Mouse (Mus musculus) left cerebral cortex, postnatal 25 days (tissue): ENCODE results near the gene Pla2g6. TPM values are rescaled to one million over a fixed set of nuclear protein-coding genes. Genes with fewer than 3 reads are reported as not detected.

ENCODE experiments used
- DNase-seq, 2 experiments: peaks; one replicate each; pipeline ENCODE4 v3.0.0; 2022; ENCODE audit warnings: low spot score in 2 of 2, mixed read lengths in 1 of 2
- intact Hi-C: fragments of 180-260 bp; cut with DNase I; formaldehyde crosslinking; loops from one replicate; pipeline ENCODE4 v1.15.1; 2025
- microRNA-seq, 2 experiments: library from miRNA; unstranded; fragments of <30 nt; microRNA quantifications; one replicate each; pipeline ENCODE4 v1.2.0; 2022
- total RNA-seq, 2 experiments: library from RNA; stranded (reverse); gene quantifications; 2 replicates each; pipeline ENCODE4 v1.2.3; 2021

Pla2g6 gene
- total RNA-seq, 2 experiments from 2014 or later: 20.6 to 22.4 TPM

- DNase-seq: peak in 1 of 2 experiments; percentile 53
- intact Hi-C loops: no loop called here
These were observed 76.3 kb downstream of the Pla2g6 start for GRCm38 (mm10) chr15:79251781-79252491.

- peak in 1 of 2 experiments; percentile 36 for DNase-seq
These were observed 77.0 kb downstream of the Pla2g6 start for GRCm38 (mm10) chr15:79251168-79251567.

DNA sequence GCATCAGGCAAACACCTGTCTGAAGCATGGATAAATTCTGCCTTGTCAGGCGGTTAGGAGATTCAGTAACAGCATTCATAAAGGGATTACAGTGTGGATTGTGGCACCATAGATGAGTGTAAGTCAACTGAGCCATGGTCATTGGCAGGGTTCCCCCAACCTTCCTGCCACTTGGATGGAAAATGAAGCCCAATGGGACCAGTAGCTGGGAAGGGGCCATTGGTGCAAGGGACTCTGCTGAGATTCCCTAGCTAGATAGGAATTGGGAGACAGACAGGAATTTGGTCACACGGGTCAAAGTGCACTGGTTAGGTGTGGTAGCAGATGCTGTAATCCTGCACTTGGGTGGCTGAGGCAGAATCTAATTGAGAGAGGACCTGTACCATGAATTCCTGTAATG, 78.0 kb downstream of the Pla2g6 start:
- no peak for DNase-seq
- intact Hi-C loops: no loop called here

More at GRCm38 (mm10) chr15:79251168-79251567, 77.0 kb downstream of the Pla2g6 start:
- intact Hi-C loops: no loop called here

DNA sequence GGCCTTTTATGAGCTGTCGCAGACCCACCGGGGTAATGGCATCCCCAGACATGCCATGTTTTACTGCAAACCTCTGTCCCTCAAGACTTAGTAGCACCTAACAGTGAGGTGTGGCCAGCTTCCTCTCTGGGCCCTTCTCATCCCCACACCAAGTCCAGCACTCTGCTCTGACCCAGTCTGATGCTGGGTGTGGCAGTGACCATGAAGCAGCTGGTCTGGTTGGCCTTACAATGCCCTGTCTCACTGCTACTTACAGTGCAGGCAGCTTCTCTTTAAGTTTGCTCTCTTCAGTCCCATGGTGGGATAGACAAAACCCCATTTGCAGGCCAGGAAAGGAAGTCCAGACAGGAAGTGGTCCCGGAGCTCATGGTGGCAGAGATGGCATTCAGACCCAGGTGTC, 82.9 kb downstream of the Pla2g6 start:
- no peak for DNase-seq
- intact Hi-C loops: no loop called here

GRCm38 (mm10) chr15:79244071-79244893, 83.9 kb downstream of the Pla2g6 start:
- intact Hi-C loops: loop anchor here (5.0 kb wide), 1 partner anchor 358 kb away; no protein-coding TSS in a partner anchor
- DNase-seq: no peak

DNA sequence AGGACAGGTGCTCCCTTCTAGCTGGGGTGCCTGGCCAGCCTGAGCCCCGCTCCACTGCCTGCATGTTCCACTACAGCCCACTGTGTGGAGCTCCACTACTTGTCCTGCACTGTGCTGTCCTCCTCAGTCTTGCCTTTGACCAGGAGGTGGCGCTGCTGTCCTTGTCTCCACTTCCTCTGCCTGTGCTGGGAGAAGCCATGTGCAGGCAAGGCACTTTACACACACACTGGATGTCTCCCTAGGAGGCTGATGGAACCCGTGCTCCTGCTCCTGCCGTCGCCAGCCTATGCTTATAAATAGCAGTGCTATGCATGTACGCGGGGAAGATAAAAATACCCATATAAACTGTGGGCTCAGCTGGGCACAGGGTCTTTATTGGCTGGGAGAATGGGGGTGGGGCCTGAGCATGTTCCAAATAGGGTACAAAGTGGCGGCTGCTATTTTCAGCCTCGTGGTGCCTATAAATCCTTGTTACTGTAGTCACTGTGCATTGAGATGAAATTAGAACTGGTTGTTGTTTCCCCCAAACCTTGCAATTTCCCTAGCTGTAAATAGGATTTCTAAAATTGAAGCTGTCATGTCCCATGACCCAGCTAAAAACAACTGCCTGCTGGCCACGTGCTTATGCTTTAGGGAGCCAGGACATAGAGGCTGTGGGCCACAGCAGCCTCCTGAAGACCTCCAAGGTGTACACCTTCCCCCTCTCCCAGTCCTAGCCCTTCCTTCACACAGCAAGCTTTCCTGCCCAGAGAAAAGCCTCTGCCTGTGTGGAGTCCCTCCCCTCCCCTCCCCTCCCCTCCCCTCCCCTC, 84.8 kb downstream of the Pla2g6 start:
- peak; percentile 97 to 100 for DNase-seq
- intact Hi-C loops: loop anchor here (2.0 to 5.0 kb wide), 3 partner anchors 85 to 359 kb away; partner anchors contain the start of gene Pla2g6

- intact Hi-C loops: loop anchor here (2.0 to 5.0 kb wide), 3 partner anchors 86 to 360 kb away; partner anchors contain the start of gene Pla2g6
- DNase-seq: no peak
These were observed 85.5 kb downstream of the Pla2g6 start for GRCm38 (mm10) chr15:79242574-79243233.

DNA sequence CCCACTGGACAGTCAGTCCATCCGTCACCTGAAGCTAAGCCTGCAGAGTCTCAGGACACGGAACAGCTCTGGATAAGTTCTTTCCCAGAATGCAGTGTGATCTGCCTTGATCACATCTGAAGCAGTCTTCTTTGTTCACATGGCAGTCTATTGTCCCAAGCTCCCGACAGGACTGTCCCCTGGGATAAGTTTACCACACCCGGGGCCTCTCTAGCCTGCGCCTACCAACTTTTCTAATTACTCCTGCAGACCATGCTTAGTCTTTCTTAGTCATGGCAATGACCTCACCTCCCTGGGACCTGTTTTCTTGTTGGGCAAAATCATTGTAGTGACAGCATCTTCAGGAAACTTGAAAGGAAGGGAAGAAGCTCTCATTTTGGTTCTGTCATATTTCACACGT, 90.2 kb downstream of the Pla2g6 start:
- no peak for DNase-seq
- intact Hi-C loops: no loop called here

Small RNAs within 50 kb of the gene (microRNA-seq; reads per million reads assigned to microRNA genes)
- gene Mir1943: 1.2 to 3.7 reads per million in 2 experiments

Other genes starting within 250 kb of the Pla2g6 start
- 10 to 100 TPM; 23.8 to 24.1 TPM for gene Micall1, start 219.5 kb downstream of the Pla2g6 start, total RNA-seq
- 100 to 1,000 TPM in 1 of 2 experiments, 10 to 100 TPM in 1; 98.4 to 106 TPM for gene Polr2f, start 187.4 kb downstream of the Pla2g6 start, total RNA-seq
- gene 1700088E04Rik, start 187.1 kb downstream of the Pla2g6 start, total RNA-seq: 10 to 100 TPM; 11.7 to 12.2 TPM
- 10 to 100 TPM; 24.5 to 25.4 TPM for gene Sox10, start 163.2 kb downstream of the Pla2g6 start, total RNA-seq
- 10 to 100 TPM; 49.9 to 54.6 TPM for gene Pick1, start 99.2 kb downstream of the Pla2g6 start, total RNA-seq
- gene Gm49486, start 99.0 kb downstream of the Pla2g6 start, total RNA-seq: under 1 TPM; 0.37 to 0.53 TPM
- gene Slc16a8, start 73.6 kb downstream of the Pla2g6 start, total RNA-seq: under 1 TPM in 1 of 2 experiments, not detected in 1; 0.37 TPM
- gene Baiap2l2, start 42.9 kb downstream of the Pla2g6 start, total RNA-seq: 1 to 10 TPM; 2.3 to 3.7 TPM
- 1 to 10 TPM; 1.3 to 1.8 TPM for gene Maff, start 18.2 kb upstream of the Pla2g6 start, total RNA-seq
- gene Tmem184b, start 75.2 kb upstream of the Pla2g6 start, total RNA-seq: 10 to 100 TPM; 57.2 to 67.5 TPM
- gene Csnk1e, start 127.2 kb upstream of the Pla2g6 start, total RNA-seq: 100 to 1,000 TPM; 133 to 141 TPM
- 100 to 1,000 TPM; 187 to 209 TPM for gene Kcnj4, start 176.9 kb upstream of the Pla2g6 start, total RNA-seq
- under 1 TPM; 0.41 to 0.55 TPM for gene Kdelr3, start 188.0 kb upstream of the Pla2g6 start, total RNA-seq
- gene Ddx17, start 218.4 kb upstream of the Pla2g6 start, total RNA-seq: 100 to 1,000 TPM; 319 to 348 TPM